Mouse (Mus musculus): ENCODE measurements at regions not wholly inside any gene's neighbourhood (a gene's known extent, or its start where the extent isn't known, plus 50 kb on each side); places are given as distances from the start of the nearest gene placed in this dataset.

DNA sequence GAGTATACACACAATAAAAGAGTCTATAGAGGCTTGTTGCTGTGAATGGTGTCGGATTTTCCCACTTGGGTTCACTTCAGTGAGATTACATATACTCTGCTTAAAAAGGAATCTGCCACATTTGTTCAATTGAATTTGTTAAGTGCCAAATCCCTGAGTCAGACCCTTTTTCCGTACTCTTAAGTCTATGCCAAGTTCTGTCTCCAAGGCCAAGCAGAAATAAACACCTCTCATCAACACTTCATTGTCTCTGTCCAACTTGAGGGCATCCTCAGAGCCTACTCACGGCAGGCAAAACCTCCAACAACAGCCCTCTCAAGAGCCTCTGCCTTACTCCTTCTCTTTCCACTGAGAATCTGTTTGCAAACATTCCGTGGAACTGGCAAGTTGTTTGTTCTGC lies 325.6 kb upstream of the Nr2f2 start:
- TF ChIP-seq CTCF (conservative IDR thresholded peaks at IDR 0.05; ENCODE audit: insufficient read depth, insufficient read length, low read depth, low read length), result no peak
- TF ChIP-seq POLR2A (IDR thresholded peaks at IDR 0.05; ENCODE audit: low read depth, low read length), result no peak

Data from kidney, adult 2 months (tissue).